Mouse (Mus musculus) CH12.LX (cell line): ENCODE results near the gene Idh3g. TPM values are rescaled to one million over a fixed set of nuclear protein-coding genes. Genes with fewer than 3 reads are reported as not detected.

Experiments
- DNase-seq: peaks from one replicate; pipeline ENCODE4 v3.0.0-alpha.2; 2013; ENCODE audit errors: extremely low read depth
- H3K27ac ChIP-seq: 2 replicates; pipeline ENCODE4 v1.5.1; 2012; ENCODE audit warnings: low read depth, mild to moderate bottlenecking, control low read depth, moderate library complexity; ENCODE audit not compliant: insufficient read depth
- H3K27me3 ChIP-seq: replicated peaks from 2 replicates; pipeline ENCODE3; 2012; ENCODE audit warnings: inconsistent platforms
- H3K36me3 ChIP-seq, 2 experiments: replicated peaks in 1 of 2; 2 replicates each; pipeline versions ENCODE3 to v1.6.1; 2012; ENCODE audit warnings: inconsistent platforms in 1 of 2, low read length in 1 of 2, mild to moderate bottlenecking in 1 of 2, mixed read lengths in 1 of 2, moderate library complexity in 1 of 2; ENCODE audit not compliant: control insufficient read depth in 1 of 2, insufficient read depth in 1 of 2
- H3K4me1 ChIP-seq, 2 experiments: 2 replicates each; pipeline ENCODE4 v1.6.1; 2012; ENCODE audit warnings: inconsistent platforms in 1 of 2, moderate library complexity in 1 of 2; ENCODE audit not compliant: insufficient read depth in 2 of 2, control insufficient read depth in 1 of 2
- H3K4me2 ChIP-seq: 2 replicates; pipeline ENCODE4 v1.6.1; 2012; ENCODE audit warnings: low read depth, mild to moderate bottlenecking, control low read depth; ENCODE audit not compliant: poor library complexity, insufficient read depth, severe bottlenecking
- H3K4me3 ChIP-seq, 3 experiments: fragments of 150-350 bp in 1 of 3; sonication (generic) in 1 of 3; replicated peaks in 1 of 3; 2 replicates each; pipeline versions ENCODE3 to v1.5.1; 2011 to 2012; ENCODE audit warnings: low read depth in 2 of 3, low read length in 2 of 3, mild to moderate bottlenecking in 2 of 3, moderate library complexity in 2 of 3, control low read depth in 1 of 3, improper control_type of control experiment in 1 of 3, inconsistent platforms in 1 of 3, mixed read lengths in 1 of 3; ENCODE audit not compliant: poor library complexity in 1 of 3
- H3K79me2 ChIP-seq: replicated peaks from 2 replicates; pipeline ENCODE4 v1.6.1; 2012; ENCODE audit warnings: mild to moderate bottlenecking, moderate library complexity; ENCODE audit not compliant: control insufficient read depth, poor library complexity, insufficient read depth, severe bottlenecking; ENCODE audit errors: extremely low read depth
- H3K9ac ChIP-seq: 2 replicates; pipeline ENCODE4 v1.6.1; 2012; ENCODE audit warnings: low read depth, mild to moderate bottlenecking, control low read depth, moderate library complexity; ENCODE audit not compliant: insufficient read depth
- H3K9me3 ChIP-seq: replicated peaks from 2 replicates; pipeline ENCODE3; 2012; ENCODE audit warnings: low read length, inconsistent platforms, mixed read lengths
- CHD1 ChIP-seq: IDR thresholded peaks from 2 replicates; pipeline ENCODE4 v1.6.1; 2012; ENCODE audit warnings: low read depth, low read length, improper control_type of control experiment, inconsistent platforms
- E2F4 ChIP-seq: IDR thresholded peaks from 2 replicates; pipeline ENCODE4 v1.6.1; 2011; ENCODE audit warnings: low read depth, low read length, improper control_type of control experiment; ENCODE audit not compliant: insufficient replicate concordance
- ELF1 ChIP-seq: IDR thresholded peaks from 2 replicates; pipeline ENCODE4 v1.6.1; 2014; ENCODE audit warnings: low read depth, mild to moderate bottlenecking, inconsistent platforms, low read length, improper control_type of control experiment
- EP300 ChIP-seq: IDR thresholded peaks from 2 replicates; pipeline ENCODE4 v1.6.1; 2011; ENCODE audit warnings: low read length, improper control_type of control experiment
- ETS1 ChIP-seq: conservative IDR thresholded peaks from 2 replicates; pipeline ENCODE4 v1.6.1; 2012; ENCODE audit warnings: low read depth, mild to moderate bottlenecking, inconsistent platforms, low read length, improper control_type of control experiment, moderate library complexity
- GABPA ChIP-seq: IDR thresholded peaks from 2 replicates; pipeline ENCODE4 v1.6.1; 2012; ENCODE audit warnings: low read depth, low read length, improper control_type of control experiment, inconsistent platforms; ENCODE audit not compliant: insufficient replicate concordance
- HCFC1 ChIP-seq: IDR thresholded peaks from 2 replicates; pipeline ENCODE4 v1.6.1; 2012; ENCODE audit warnings: low read depth, mild to moderate bottlenecking, inconsistent platforms, low read length, improper control_type of control experiment
- IRF4 ChIP-seq: IDR thresholded peaks from 2 replicates; pipeline ENCODE4 v1.6.1; 2014; ENCODE audit warnings: low read depth, mild to moderate bottlenecking, inconsistent platforms, low read length, improper control_type of control experiment
- JUN ChIP-seq: IDR thresholded peaks from 2 replicates; pipeline ENCODE4 v1.6.1; 2011; ENCODE audit warnings: low read depth, mild to moderate bottlenecking, low read length, improper control_type of control experiment, moderate library complexity; ENCODE audit not compliant: insufficient read depth
- JUND ChIP-seq: conservative IDR thresholded peaks from 2 replicates; pipeline ENCODE4 v1.6.1; 2011; ENCODE audit warnings: low read depth, low read length, improper control_type of control experiment
- MAFK ChIP-seq: IDR thresholded peaks from 2 replicates; pipeline ENCODE4 v1.6.1; 2011; ENCODE audit warnings: low read length, improper control_type of control experiment; ENCODE audit not compliant: insufficient replicate concordance
- MYC ChIP-seq: IDR thresholded peaks from 2 replicates; pipeline ENCODE4 v1.6.1; 2011; ENCODE audit warnings: low read depth, mild to moderate bottlenecking, improper control_type of control experiment, low read length
- NELFE ChIP-seq: IDR thresholded peaks from 2 replicates; pipeline ENCODE4 v1.6.1; 2011; ENCODE audit warnings: low read depth, low read length, improper control_type of control experiment
- NRF1 ChIP-seq: IDR thresholded peaks from 2 replicates; pipeline ENCODE4 v1.6.1; 2014; ENCODE audit warnings: low read depth, mild to moderate bottlenecking, inconsistent platforms, low read length, improper control_type of control experiment, moderate library complexity
- POLR2A ChIP-seq: IDR thresholded peaks from 2 replicates; pipeline ENCODE4 v1.6.1; 2011; ENCODE audit warnings: low read depth, mild to moderate bottlenecking, improper control_type of control experiment, low read length
- POLR2AphosphoS2 ChIP-seq: IDR thresholded peaks from 2 replicates; pipeline ENCODE4 v1.6.1; 2011; ENCODE audit warnings: low read depth, low read length, improper control_type of control experiment
- RCOR1 ChIP-seq: conservative IDR thresholded peaks from 2 replicates; pipeline ENCODE4 v1.6.1; 2012; ENCODE audit warnings: low read depth, mild to moderate bottlenecking, inconsistent platforms, low read length, improper control_type of control experiment
- SIN3A ChIP-seq: IDR thresholded peaks from 2 replicates; pipeline ENCODE4 v1.6.1; 2012; ENCODE audit warnings: low read length, improper control_type of control experiment, inconsistent platforms
- SMC3 ChIP-seq: IDR thresholded peaks from 2 replicates; pipeline ENCODE4 v1.6.1; 2011; ENCODE audit warnings: low read depth, low read length, improper control_type of control experiment
- TBP ChIP-seq: conservative IDR thresholded peaks from 2 replicates; pipeline ENCODE4 v1.6.1; 2011; ENCODE audit warnings: low read depth, low read length, improper control_type of control experiment
- UBTF ChIP-seq: IDR thresholded peaks from 2 replicates; pipeline ENCODE4 v1.6.1; 2012; ENCODE audit warnings: low read depth, mild to moderate bottlenecking, inconsistent platforms, low read length, improper control_type of control experiment, moderate library complexity
- USF2 ChIP-seq: conservative IDR thresholded peaks from 2 replicates; pipeline ENCODE4 v1.6.1; 2011; ENCODE audit warnings: low read depth, low read length, improper control_type of control experiment
- ZC3H11A ChIP-seq: IDR thresholded peaks from 2 replicates; pipeline ENCODE4 v1.6.1; 2012; ENCODE audit warnings: low read depth, mild to moderate bottlenecking, inconsistent platforms, low read length, improper control_type of control experiment
- ZKSCAN1 ChIP-seq: IDR thresholded peaks from 2 replicates; pipeline ENCODE4 v1.6.1; 2012; ENCODE audit warnings: low read depth, inconsistent platforms, low read length, improper control_type of control experiment, borderline replicate concordance
- ZMIZ1 ChIP-seq: IDR thresholded peaks from 2 replicates; pipeline ENCODE4 v1.6.1; 2012; ENCODE audit warnings: low read depth, mild to moderate bottlenecking, inconsistent platforms, low read length, improper control_type of control experiment
- ZNF384 ChIP-seq: IDR thresholded peaks from 2 replicates; pipeline ENCODE4 v1.6.1; 2012; ENCODE audit warnings: low read depth, low read length, improper control_type of control experiment, inconsistent platforms
- dilution Hi-C: fragments of 300-500 bp; cut with MboI; formaldehyde crosslinking; loops from 2 replicates; pipeline ENCODE4 v1.14.3; 2020; ENCODE audit warnings: low sequenced_read_pairs; ENCODE audit not compliant: extremely low pct_unique_long_range_greater_than_20kb, extremely low pct_ligation_motif_present
- in situ Hi-C: fragments of 300-500 bp; cut with MboI; formaldehyde crosslinking; loops from 3 replicates; pipeline ENCODE4 v1.14.3; 2019; ENCODE audit warnings: low sequenced_read_pairs, low pct_ligation_motif_present, low pct_unique_long_range_greater_than_20kb, mixed read lengths
- polyA plus RNA-seq: library from polyadenylated mRNA; unstranded; fragments of >175 nt; gene quantifications from 2 replicates; pipeline ENCODE4 v1.2.1, GENCODE M21; 2012; ENCODE audit warnings: low read depth; ENCODE audit not compliant: insufficient read length
- total RNA-seq, 2 experiments: library from RNA; depleted of rRNA; stranded (reverse); fragments of 300-350 nt in 1 of 2; fragments of >200 nt in 1 of 2; gene quantifications; 2 replicates each; pipeline ENCODE4 v1.2.3; 2012 to 2014

The Idh3g gene
- total and polyA plus RNA-seq, 3 experiments = 209 to 237 (median 219) TPM

DNA sequence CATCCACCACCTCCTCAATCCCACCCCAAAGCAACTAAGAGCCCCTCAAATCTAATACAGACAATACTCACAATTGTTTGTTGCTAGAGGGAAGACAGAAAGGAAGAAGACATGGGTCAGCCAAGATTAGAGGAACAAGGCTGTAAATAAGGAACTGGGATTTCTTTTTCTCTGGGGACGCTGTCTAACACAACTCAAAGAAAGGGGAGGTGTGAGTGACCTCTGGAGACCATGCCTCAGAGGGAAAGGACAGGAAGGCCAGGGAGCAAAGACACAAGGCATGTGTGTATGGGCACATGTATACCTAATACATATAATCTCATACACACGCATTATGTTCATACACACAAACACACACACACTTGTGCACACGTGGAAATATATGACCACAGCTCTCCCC is 4.5 kb downstream of the Idh3g start:
- H3K4me2 ChIP-seq = peak overlapping the region; percentile 44; the same call in 1 of the 2 replicates
- H3K4me1 ChIP-seq = peaks cover 10 to 41% of the 10 kb centered on the region in 2 experiments
- H3K79me2 ChIP-seq = peaks cover 47% of the 10 kb centered on the region
- no peak for DNase-seq
- no peaks in the 10 kb centered on the region for H3K27me3 ChIP-seq
- no peak overlapping the region for H3K4me3 ChIP-seq
- dilution Hi-C loops = no loop called here
- H3K27ac ChIP-seq = peak overlapping the region; percentile 54
- in situ Hi-C loops = loop anchor here (25.0 kb wide), 1 partner anchor 605 kb away; the partner anchor contains the start of genes Fam3a and Ikbkg
- H3K9ac ChIP-seq = no peak overlapping the region
- TF ChIP-seq EP300 (peak; percentile 53), HCFC1 (no peak), IRF4 (peak; percentile 40; the same call in 1 of the 2 replicates)
- peaks cover 51 to 62% of the 10 kb centered on the region in 2 experiments for H3K36me3 ChIP-seq
- no peaks in the 10 kb centered on the region for H3K9me3 ChIP-seq

DNA sequence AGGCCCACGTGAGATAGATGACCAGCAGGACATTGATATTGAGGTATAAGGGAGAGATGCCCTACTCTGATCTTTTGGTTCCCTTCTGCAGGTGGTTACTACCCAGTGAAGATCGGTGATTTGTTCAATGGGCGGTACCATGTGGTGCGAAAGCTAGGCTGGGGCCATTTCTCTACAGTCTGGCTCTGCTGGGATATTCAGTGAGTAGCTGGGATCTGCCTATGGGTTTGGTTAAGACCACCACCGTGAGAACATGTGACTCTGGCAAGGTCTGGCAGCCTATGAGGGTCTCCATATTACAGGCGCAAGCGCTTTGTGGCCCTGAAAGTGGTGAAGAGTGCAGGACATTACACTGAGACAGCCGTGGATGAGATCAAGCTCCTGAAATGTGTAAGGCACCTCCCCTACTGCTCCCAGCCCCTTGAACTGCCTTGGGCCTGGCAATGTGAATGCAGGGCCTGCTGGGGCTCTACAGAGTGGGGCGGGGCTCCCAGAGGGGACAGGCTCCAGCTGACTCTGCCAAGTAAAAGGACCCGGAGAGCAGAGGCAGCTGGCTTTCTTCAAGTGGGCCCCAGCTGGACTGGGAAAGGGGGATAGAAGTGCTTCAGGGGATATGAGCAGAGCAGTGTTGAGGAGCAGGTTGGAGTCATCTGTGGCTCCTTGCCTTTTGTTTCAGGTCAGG is 11.8 kb downstream of the Idh3g start:
- dilution Hi-C loops = no loop called here
- peaks cover 4% of the 10 kb centered on the region for H3K79me2 ChIP-seq
- H3K9me3 ChIP-seq = no peaks in the 10 kb centered on the region
- peak; percentile 33 for DNase-seq
- H3K9ac ChIP-seq = peak overlapping the region; percentile 70
- peak overlapping the region; percentile 94 for H3K27ac ChIP-seq
- in situ Hi-C loops = loop anchor here (25.0 kb wide), 1 partner anchor 612 kb away; the partner anchor contains the start of genes Fam3a and Ikbkg
- H3K4me2 ChIP-seq = peak overlapping the region; percentile 85
- TF ChIP-seq SIN3A (peak; percentile 25; the same call in 1 of the 2 replicates), GABPA (no peak), CHD1 (no peak), ZC3H11A (no peak), TBP (no peak), RCOR1 (no peak), ELF1 (no peak), JUND (no peak), EP300 (no peak), MYC (peak; percentile 13; the same call in 1 of the 2 replicates), SMC3 (no peak), UBTF (no peak), USF2 (no peak), MAFK (no peak), POLR2AphosphoS2 (no peak), NELFE (no peak), JUN (no peak), ZMIZ1 (no peak), ZNF384 (no peak), POLR2A (0 out of 2 replicates have a peak, but pooled peaks have one; percentile 6), E2F4 (no peak), ZKSCAN1 (no peak), NRF1 (no peak), IRF4 (no peak), ETS1 (no peak)
- peaks cover 21 to 58% of the 10 kb centered on the region in 2 experiments for H3K4me1 ChIP-seq
- H3K27me3 ChIP-seq = no peaks in the 10 kb centered on the region
- H3K4me3 ChIP-seq = peak overlapping the region; percentile 59 to 66 (median 60)
- H3K36me3 ChIP-seq = peaks cover 41 to 43% of the 10 kb centered on the region in 2 experiments
